Mouse (Mus musculus) left cerebral cortex, adult 9 months (tissue): ENCODE measurements around the gene Akt1s1.
A peak's percentile ranks its signal among the peaks of the same experiment; 100 is the strongest.

Experiments used
- DNase-seq, 2 experiments: peaks; one replicate each; pipeline ENCODE4 v3.0.0; 2022; ENCODE audit warnings: low spot score in 2 of 2

Gene Akt1s1

GRCm38 (mm10) chr7:44868919-44869696, 20.3 kb downstream of the Akt1s1 start:
- DNase-seq: peak in 1 of 2 experiments; percentile 43

- peak; percentile 97 to 98 for DNase-seq
Measured at GRCm38 (mm10) chr7:44869697-44870528, 21.1 kb downstream of the Akt1s1 start, which contains the start of gene Ptov1. Ptov1 (minus strand) TSS chr7:44869788.

DNA sequence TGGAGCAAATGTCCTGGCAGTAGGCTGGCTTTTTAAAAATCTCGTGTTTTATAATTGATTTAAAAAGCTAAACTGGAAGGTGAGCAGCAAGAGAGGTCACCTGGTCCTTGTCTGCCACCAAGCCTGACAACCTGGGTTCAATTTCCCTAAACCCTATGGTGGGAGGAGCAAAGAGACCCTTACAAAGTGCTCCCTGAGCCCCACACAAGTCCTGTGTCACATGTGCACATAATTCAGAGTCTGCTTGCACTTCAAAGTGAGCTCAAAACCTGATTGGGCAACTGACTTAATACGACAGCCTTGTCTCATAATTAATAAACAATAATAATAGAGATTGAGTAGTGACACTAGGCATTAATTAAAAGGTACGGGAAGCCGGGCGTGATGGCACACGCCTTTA, 21.8 kb downstream of the Akt1s1 start:
- DNase-seq: no peak

- no peak for DNase-seq
Measured at GRCm38 (mm10) chr7:44871181-44871580, 22.4 kb downstream of the Akt1s1 start.

DNA sequence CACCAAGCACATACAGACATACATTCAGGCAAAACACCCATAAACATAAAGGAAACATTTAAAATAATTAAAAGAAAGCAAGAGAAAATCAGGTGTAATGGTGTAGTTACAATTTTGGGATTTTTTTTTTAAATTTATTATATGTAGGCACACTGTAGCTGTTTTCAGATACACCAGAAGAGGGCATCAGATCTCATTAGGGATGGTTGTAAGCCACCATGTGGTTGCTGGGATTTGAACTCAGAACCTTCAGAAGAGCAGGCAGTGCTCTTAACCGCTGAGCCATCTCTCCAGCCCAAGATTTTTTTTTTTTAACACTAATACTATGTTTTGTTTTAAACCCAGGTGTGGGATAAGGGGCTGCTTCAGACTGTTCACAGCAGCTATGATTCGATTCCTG, 23.0 kb downstream of the Akt1s1 start:
- peak in 1 of 2 experiments; percentile 1 for DNase-seq

GRCm38 (mm10) chr7:44877833-44878232, 29.0 kb downstream of the Akt1s1 start:
- DNase-seq: peak in 1 of 2 experiments; percentile 5

- no peak for DNase-seq
Measured at GRCm38 (mm10) chr7:44883036-44883435, 34.2 kb downstream of the Akt1s1 start.

DNA sequence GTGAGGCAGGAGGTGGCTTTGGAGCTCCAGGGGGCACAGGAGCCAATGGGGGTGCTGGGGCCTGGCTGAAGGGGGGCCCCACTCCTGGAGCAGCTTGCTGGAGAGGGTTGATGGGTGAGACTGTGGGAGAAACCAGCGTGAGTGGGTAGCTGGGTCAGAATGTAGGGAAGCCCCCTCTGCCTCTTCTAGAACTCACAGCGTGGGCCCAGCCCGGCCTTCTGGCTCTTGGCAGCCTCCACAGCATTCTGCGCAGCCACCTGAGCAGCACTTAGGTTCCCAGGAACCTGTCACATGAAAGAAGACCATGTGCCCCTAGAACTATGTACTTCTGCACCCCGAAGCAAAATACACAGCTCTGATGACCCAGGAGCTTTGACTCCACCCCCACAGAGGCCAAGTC, 35.8 kb downstream of the Akt1s1 start:
- DNase-seq: no peak

- DNase-seq: peak in 1 of 2 experiments; percentile 3
Measured at GRCm38 (mm10) chr7:44886964-44887363, 38.2 kb downstream of the Akt1s1 start.

DNA sequence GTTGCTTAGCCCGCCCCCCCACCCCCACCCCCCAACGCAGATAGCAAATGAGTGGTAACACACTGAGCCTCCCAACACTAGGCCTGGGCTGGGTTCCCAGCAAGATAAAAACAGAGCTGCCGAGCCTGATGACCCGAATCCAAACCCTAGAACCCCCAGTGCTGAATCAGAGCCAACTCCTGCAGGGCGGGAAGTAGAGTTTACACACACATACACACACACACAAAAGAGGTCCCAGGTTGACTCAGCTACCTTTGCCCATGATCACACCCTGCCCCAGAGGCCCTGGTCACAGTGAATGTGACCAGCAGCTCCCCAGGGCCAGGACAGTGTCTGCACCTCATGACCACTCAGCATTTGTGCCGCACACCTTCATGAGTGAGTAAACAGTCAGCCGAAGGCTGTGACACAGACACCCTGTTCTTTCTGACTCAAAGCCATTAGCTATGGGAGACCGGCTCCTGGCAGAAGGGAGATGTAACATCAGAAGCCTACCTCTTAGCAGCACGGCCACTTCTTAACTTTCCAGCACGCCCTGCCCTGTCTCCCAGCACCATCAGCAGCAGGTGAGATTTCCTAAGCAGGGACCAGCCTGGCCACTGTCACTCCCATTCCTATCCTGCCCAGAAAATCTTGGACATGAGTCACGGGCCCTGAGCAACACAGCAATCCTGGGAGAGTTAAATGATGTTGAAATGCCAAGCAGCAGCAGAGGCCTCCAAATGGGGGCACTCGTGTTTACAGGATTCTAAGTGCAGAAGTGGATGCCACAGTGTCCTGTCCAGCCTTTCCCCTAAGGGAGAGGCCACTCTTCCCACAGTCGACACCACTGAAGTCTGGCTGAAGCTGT, 39.7 kb downstream of the Akt1s1 start:
- DNase-seq: peak in 1 of 2 experiments; percentile 2

GRCm38 (mm10) chr7:44890180-44890579, 41.4 kb downstream of the Akt1s1 start:
- DNase-seq: no peak

DNA sequence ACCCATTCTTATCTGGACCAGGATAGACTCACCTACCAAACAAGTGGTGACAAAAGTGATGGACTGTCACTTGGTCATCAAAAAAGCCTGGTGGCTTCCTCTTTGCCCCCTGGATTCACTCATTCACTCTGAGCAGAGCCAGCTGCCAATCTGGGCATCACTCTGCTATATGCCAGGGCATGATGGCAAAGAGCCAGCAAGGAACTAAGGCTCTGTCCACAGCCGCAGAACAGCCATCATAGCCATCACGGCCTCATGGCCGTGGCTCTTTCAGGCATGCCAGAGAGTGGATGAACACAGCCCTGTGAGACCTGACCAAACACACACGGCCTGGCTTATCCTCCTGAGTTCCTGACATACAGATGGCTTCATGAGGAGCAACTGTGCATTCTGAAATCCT, 41.9 kb downstream of the Akt1s1 start:
- no peak for DNase-seq

GRCm38 (mm10) chr7:44891611-44892010, 42.8 kb downstream of the Akt1s1 start:
- DNase-seq: no peak

DNA sequence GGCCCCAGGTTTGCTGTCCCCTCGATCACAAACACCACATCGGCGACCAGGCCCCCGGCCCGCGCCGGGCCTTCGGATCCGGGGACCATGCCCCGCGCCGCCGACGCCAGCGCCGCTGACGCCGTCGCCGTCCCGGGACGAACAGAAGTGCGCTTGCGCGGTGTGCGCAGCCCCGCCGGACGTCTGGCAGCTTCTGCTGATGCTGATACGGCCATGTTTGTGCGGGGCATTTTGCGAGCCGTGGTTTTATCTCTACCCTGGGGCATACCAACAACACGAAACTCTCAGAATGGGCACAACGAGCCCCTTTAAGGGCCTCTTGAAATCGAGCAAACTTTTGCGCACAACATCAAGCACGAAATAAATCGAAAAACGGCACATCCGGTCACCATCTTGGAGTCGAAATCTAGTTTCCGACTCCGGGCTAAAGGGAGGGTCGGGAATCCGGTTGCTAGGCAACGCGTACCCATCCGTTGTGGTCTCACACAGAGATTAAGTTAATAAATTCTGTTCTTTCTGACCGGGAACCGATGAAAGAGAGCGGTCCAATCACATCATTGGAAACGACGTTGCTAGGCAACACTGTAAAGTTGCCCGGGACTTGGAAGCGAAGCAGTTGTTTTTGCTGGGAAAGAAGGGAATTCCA, 43.6 kb downstream of the Akt1s1 start, which contains the start of gene Med25:
Med25 (minus strand) TSS at position 437 of the 646 bp plus-strand sequence.
- peak; percentile 95 to 96 for DNase-seq

GRCm38 (mm10) chr7:44893197-44893596, 44.4 kb downstream of the Akt1s1 start:
- no peak for DNase-seq

GRCm38 (mm10) chr7:44894175-44894574, 45.4 kb downstream of the Akt1s1 start:
- no peak for DNase-seq

DNA sequence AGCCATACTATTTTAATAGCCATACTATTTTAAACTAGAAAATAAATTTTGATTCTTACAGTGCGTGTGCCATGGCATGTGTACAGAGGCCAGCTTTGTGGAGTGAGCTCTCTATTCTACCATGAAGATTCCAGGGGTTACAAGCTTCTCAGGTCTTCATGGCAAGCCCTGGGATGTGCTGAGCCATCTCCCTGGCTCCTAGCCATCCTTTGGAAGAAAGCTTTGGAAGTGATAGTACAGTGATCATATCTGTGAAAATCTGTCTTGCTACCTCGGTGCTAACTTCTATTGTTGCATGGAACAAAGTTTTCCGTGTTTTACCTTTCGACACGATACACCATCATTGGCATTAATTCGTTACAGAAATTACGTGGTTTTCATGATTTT, 46.4 kb downstream of the Akt1s1 start:
- no peak for DNase-seq

- peak; percentile 90 to 95 for DNase-seq
Measured at GRCm38 (mm10) chr7:44895593-44896434, 47.0 kb downstream of the Akt1s1 start, which contains the start of gene Fuz. Fuz (plus strand) TSS chr7:44896079.

DNA sequence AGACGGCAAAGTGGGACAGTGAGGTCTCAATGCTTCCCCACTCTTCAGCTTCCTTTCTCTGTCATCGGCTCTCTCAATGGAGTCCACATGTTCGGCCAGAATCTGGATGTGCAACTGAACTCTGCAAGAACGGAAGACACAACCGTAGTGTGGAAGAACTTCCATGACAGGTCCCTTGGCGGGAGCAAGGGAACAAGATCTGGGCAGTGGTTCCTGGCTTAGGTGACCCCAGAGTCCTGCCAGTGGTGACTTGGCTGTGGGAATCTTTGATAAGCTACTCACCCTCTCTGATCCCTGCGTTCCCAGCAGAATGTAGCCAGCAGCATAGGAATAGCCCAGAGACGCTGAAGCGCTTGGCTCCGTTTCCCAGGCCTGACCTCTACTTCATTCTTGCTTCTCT, 47.7 kb downstream of the Akt1s1 start:
- DNase-seq: no peak

GRCm38 (mm10) chr7:44898607-44899006, 49.8 kb downstream of the Akt1s1 start:
- no peak for DNase-seq
